Mouse (Mus musculus): Measurements from ENCODE around the gene Krtap24-1. TPM values are rescaled to one million over a fixed set of nuclear protein-coding genes. Genes with fewer than 3 reads are reported as not detected.

Gene Krtap24-1
- total RNA-seq, 2 experiments from 2014 or later = not detected

DNA sequence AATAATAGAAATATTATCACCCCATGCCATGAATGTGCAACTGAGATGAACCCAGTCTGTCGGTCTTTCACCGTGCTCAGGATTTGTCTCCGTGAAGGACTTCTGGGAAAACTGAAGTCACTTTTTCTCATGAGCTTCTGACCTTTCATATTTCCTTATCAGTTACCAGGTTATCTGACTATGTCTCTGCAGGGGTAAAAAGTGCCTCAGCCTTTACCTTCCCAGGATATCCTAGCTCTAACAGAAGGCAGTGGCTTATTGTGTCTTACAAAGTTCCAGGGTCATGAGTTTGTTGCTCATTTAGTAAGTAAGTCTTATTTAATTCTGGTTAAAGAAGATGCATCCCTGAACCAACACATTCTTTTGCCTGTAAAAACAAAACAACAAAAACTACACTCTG, 42.3 kb downstream of the Krtap24-1 start:
- intact Hi-C loops (cut with DNase I) = no loop called here
- DNase-seq (ENCODE audit: low spot score in 2 of 2) = no peak

DNA sequence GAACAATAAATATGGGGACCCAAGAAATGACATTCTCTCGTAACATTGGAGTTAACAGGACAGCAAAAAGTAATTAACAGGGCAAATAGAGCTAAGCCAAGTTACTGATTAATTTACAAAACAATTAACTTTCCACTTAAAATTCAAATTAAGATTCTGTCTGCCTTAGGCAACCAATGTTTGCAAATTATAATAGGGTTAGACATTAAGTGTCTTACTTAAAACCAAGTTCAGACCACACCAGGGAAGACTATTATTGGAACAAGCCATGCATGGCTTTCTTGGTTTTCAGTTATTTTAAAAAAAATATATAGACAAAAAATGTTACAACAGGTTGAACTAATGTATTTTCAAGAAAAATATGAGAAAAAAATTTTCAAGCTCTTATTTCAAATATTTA, 43.0 kb downstream of the Krtap24-1 start:
- DNase-seq (ENCODE audit: low spot score in 2 of 2) = no peak
- intact Hi-C loops (cut with DNase I) = no loop called here

DNA sequence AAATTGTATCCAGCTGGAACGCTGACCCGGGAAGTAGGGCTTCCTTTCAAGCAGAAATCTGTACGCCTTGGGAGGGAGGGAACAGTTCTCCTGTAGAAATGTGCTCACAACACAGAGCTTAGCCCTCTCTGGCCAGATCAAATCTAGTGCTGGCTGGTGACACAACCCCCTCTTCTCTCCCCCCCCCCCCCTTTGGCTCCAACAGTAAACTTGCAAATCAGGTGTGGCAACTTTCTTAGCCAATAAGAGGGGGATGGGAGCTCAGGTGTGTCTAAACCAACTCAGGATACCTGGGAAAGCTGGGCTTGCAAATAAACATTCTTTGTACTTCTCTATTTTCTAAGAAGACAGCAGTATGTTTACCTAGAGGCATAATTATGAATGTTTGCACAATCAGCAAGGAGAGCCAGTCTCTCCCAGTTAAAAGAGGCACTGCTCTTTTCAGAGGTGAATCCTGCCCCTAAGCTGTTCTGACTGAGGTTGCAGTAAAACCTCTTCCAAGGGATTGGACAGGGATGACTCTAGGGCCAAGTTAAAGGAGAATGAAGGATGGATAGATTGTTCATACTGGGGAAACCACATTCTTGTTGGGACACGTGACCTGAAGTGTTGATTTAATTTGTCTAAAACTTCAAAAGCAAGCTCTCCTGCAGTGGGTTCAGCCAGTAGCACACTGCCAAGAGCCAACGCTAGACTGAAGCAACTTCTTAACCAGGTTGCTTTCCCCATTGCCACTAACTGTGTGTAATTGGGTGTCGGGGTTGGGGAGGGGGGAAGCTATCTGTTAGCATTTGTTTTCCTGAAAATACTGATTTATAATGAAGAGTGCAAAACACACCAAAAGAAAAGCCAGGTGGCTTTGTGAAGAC, 48.8 kb downstream of the Krtap24-1 start, which contains the start of gene Cldn8:
Gene Cldn8, minus strand, starts transcription at position 139 of the 869 bp plus-strand sequence.
- intact Hi-C loops (cut with DNase I) = no loop called here
- DNase-seq (ENCODE audit: low spot score in 2 of 2) = no peak

DNA sequence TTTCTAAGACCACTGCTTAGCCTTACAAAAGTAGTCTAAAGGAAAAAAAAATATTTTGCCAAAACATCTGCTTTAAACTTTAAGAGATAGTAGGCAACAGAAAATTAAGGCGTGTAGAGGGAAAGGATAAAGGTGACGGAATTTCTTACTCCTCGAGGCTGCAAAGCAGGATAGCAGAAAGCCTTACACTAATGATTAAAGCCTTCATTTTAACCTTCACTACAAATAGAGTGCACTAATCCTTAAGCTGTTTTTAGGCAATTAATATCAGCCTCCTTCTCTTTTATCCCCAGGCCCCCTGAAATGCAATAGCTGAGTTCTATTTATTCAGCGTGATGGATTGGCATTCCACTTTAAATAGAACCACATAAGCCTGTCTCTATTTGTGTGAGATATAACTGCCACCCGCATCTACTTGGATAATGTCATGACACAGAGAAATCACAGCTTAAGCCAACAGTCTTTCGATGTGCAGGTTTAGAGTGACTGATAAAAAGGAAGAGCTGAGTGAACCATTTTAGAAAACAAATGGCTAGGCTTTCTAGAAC, 50.4 kb downstream of the Krtap24-1 start:
- DNase-seq (ENCODE audit: low spot score in 2 of 2) = no peak
- intact Hi-C loops (cut with DNase I) = no loop called here

Other genes starting within 250 kb of the Krtap24-1 start
- gene Cldn17, start 105.3 kb downstream of the Krtap24-1 start, total RNA-seq (2021) = not detected
- gene Cldn8, start 49.1 kb downstream of the Krtap24-1 start, total RNA-seq (2021) = not detected
- gene 2310079G19Rik, start 15.4 kb upstream of the Krtap24-1 start, total RNA-seq (2021) = not detected
- not detected for gene Krtap26-1, start 35.5 kb upstream of the Krtap24-1 start, total RNA-seq (2021)
- not detected for gene Krtap27-1, start 59.4 kb upstream of the Krtap24-1 start, total RNA-seq (2021)
- gene 2310061N02Rik, start 95.7 kb upstream of the Krtap24-1 start, total RNA-seq (2021) = not detected
- gene Krtap13-1, start 116.6 kb upstream of the Krtap24-1 start, total RNA-seq (2021) = not detected
- gene Krtap13, start 139.4 kb upstream of the Krtap24-1 start, total RNA-seq (2021) = not detected
- not detected for gene 2310034C09Rik, start 146.6 kb upstream of the Krtap24-1 start, total RNA-seq (2021)
- not detected for gene 2310057N15Rik, start 161.9 kb upstream of the Krtap24-1 start, total RNA-seq (2021)
- gene Gm5965, start 165.6 kb upstream of the Krtap24-1 start, total RNA-seq (2021) = not detected
- gene Gm20741, start 199.9 kb upstream of the Krtap24-1 start, total RNA-seq (2021) = not detected
- not detected for gene Krtap15, start 207.9 kb upstream of the Krtap24-1 start, total RNA-seq (2021)
- not detected for gene Krtap14, start 213.9 kb upstream of the Krtap24-1 start, total RNA-seq (2021)